Mouse (Mus musculus): ENCODE data around the gene Egfl8. TPM values are rescaled to one million over a fixed set of nuclear protein-coding genes. Genes with fewer than 3 reads are reported as not detected.

The Egfl8 gene
- polyA plus RNA-seq, 1 experiment from 2014 or later, result 0.66 TPM

DNA sequence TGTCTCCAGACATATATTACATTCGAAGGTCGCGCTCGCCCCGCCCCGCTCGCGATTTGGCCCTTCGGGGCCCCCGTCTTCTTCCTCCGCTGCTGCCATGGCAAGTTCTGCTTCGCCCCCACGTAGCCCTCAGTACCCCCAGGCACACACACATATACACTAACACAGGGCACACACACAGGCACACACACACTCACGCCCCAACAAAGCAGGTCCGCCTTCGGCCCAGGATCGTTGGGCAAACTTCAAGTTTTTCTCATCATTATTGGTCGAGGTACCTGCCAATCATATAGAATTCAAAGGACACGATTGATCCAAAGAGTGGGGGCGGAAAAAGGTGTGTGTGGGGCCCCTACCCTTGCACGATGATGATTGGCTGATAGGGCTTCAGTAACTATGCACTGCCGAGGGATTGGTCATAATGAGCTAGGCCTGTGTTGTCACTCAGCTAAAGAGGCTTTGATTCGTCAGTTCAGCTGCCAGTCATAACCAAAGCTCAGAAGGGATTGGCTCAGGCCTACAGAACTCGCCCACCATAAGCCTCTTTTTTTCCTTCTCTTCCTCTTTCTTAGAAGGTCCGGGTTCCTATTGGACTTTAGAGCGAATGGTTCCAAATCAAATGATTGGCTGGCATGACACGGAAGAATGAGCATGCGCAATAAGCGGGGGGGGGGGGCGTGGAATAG is 12.3 kb downstream of the Egfl8 start, which contains the start of gene Rnf5:
TSS of gene Rnf5 (minus strand) at position 316 of the 686 bp plus-strand sequence.
- Histone ChIP-seq H3K9ac (replicated peaks) (peak within 1 kb of the TSS; percentile 86), H3K27ac (ENCODE audit: low read depth) (peak within 1 kb of the TSS; percentile 96), H3K4me3 (ENCODE audit: low read depth, low read length) (peak within 1 kb of the TSS; percentile 77), H3K9me3 (ENCODE audit: low read length) (no peaks in the 10 kb centered on the region), H3K4me2 (ENCODE audit: low read depth, low read length) (peak within 1 kb of the TSS; percentile 97), H3K36me3 (replicated peaks; ENCODE audit: insufficient read depth, low read length) (peaks cover 15% of the 10 kb centered on the region), H3K4me1 (ENCODE audit: insufficient read depth) (peaks cover 52% of the 10 kb centered on the region), H3K27me3 (ENCODE audit: insufficient read depth, low read length) (no peaks in the 10 kb centered on the region)
- WGBS (ENCODE audit: insufficient replicate concordance), result under 1% methylated on average over 28 of the region's 30 CpGs
- ATAC-seq (peak; percentile 88), DNase-seq (peak; percentile 85)
- TF ChIP-seq CTCF (IDR thresholded peaks at IDR 0.05; ENCODE audit: low read depth), result no peak
- peak; percentile 89 for TF ChIP-seq EP300 (IDR thresholded peaks at IDR 0.05; ENCODE audit: low read depth)

DNA sequence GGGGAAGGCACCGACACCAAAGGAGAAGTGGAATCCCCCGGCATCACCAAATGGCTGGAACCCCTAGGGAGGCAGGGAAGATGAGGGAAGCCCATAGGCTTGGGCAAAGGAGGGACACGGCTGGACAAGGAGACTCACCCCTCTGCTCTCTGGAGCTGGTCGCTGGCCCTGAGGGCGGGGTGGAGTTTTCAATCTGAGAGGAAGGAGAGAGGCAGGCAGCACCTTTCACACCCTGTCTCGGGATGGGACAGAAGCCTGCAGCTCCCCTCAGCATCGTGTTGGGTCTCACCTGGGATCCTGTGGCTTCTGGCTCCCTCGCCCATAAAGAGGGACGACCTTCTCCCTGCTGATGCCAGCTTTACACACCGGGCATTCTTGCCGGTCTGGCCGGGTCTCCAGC is 14.0 kb downstream of the Egfl8 start:
- DNase-seq (no peak), ATAC-seq (no peak)
- Histone ChIP-seq H3K9me3 (ENCODE audit: low read length) (no peaks in the 10 kb centered on the region), H3K27me3 (ENCODE audit: insufficient read depth, low read length) (no peaks in the 10 kb centered on the region), H3K27ac (ENCODE audit: low read depth) (no peak overlapping the region), H3K4me3 (ENCODE audit: low read depth, low read length) (no peak overlapping the region), H3K36me3 (replicated peaks; ENCODE audit: insufficient read depth, low read length) (peaks cover 8% of the 10 kb centered on the region), H3K4me1 (ENCODE audit: insufficient read depth) (peaks cover 41% of the 10 kb centered on the region), H3K4me2 (ENCODE audit: low read depth, low read length) (no peak overlapping the region), H3K9ac (replicated peaks) (no peak overlapping the region)
- TF ChIP-seq CTCF (IDR thresholded peaks at IDR 0.05; ENCODE audit: low read depth) (no peak), EP300 (IDR thresholded peaks at IDR 0.05; ENCODE audit: low read depth) (no peak)
- WGBS (ENCODE audit: insufficient replicate concordance), result 93% methylated on average over 12 of the region's 12 CpGs

DNA sequence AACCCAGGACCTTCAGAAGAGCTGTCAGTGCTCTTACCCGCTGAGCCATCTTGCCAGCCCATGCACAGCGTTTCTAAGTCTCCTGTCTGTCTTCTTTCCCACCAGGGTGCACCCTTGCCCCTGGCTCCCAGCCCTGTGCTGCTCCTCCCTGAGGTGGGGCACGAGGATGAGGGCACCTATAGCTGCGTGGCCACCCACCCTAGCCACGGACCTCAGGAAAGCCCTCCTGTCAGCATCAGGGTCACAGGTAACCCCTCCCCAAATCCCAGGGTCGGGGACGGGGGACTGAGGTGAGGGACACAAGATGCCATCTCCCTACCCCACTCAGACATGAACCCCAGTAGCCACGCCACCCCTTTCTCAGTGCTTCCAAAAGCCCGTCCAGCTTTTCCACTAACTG is 15.9 kb downstream of the Egfl8 start:
- Histone ChIP-seq H3K4me2 (ENCODE audit: low read depth, low read length) (no peak overlapping the region), H3K9ac (replicated peaks) (no peak overlapping the region), H3K4me3 (ENCODE audit: low read depth, low read length) (no peak overlapping the region), H3K27ac (ENCODE audit: low read depth) (no peak overlapping the region), H3K36me3 (replicated peaks; ENCODE audit: insufficient read depth, low read length) (peaks cover 21% of the 10 kb centered on the region), H3K4me1 (ENCODE audit: insufficient read depth) (peaks cover 36% of the 10 kb centered on the region), H3K27me3 (ENCODE audit: insufficient read depth, low read length) (no peaks in the 10 kb centered on the region), H3K9me3 (ENCODE audit: low read length) (no peaks in the 10 kb centered on the region)
- DNase-seq, result no peak
- TF ChIP-seq CTCF (IDR thresholded peaks at IDR 0.05; ENCODE audit: low read depth) (no peak), EP300 (IDR thresholded peaks at IDR 0.05; ENCODE audit: low read depth) (no peak)
- WGBS (ENCODE audit: insufficient replicate concordance), result 82% methylated on average over 9 of the region's 9 CpGs
- ATAC-seq, result no peak

DNA sequence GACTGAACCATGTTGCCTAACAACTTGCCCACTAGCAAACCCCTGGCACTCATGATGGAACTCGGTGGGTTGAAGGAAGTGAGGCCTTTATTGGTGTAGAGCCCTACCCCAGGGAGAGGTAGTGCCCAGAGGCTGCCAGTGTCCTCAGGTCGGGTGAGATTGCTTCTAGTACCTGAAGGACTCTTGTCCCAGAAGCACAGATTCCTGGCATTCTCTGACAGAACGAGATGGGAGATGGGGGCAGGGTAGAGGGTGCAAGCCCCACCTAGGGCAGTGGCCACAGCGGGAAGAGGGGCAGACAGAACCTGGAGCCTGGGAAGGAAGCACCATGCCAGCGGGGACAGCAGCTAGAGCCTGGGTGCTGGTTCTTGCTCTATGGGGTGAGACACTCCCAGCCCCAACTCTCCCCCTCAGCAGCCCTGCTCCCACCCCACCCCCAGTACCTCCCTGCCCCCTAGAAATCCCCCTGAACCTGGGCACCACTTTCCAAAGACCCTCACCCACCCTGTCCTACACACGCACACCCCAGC is 18.1 kb downstream of the Egfl8 start, which contains the start of gene Ager:
TSS of gene Ager (plus strand) at position 297 of the 530 bp plus-strand sequence.
- no peak for ATAC-seq
- H3K27ac ChIP-seq (ENCODE audit: low read depth), result peak within 1 kb of the TSS; percentile 46
- DNase-seq, result no peak
- no peak within 1 kb of the TSS for H3K4me3 ChIP-seq (ENCODE audit: low read depth, low read length)
- peaks cover 40% of the 10 kb centered on the region for H3K4me1 ChIP-seq (ENCODE audit: insufficient read depth)
- H3K9ac ChIP-seq (replicated peaks), result no peak within 1 kb of the TSS
- TF ChIP-seq CTCF (IDR thresholded peaks at IDR 0.05; ENCODE audit: low read depth) (no peak), EP300 (IDR thresholded peaks at IDR 0.05; ENCODE audit: low read depth) (no peak)
- H3K27me3 ChIP-seq (ENCODE audit: insufficient read depth, low read length), result no peaks in the 10 kb centered on the region
- 17% methylated on average over 6 of the region's 6 CpGs for WGBS (ENCODE audit: insufficient replicate concordance)
- no peaks in the 10 kb centered on the region for H3K9me3 ChIP-seq (ENCODE audit: low read length)
- H3K36me3 ChIP-seq (replicated peaks; ENCODE audit: insufficient read depth, low read length), result peaks cover 30% of the 10 kb centered on the region
- no peak within 1 kb of the TSS for H3K4me2 ChIP-seq (ENCODE audit: low read depth, low read length)

DNA sequence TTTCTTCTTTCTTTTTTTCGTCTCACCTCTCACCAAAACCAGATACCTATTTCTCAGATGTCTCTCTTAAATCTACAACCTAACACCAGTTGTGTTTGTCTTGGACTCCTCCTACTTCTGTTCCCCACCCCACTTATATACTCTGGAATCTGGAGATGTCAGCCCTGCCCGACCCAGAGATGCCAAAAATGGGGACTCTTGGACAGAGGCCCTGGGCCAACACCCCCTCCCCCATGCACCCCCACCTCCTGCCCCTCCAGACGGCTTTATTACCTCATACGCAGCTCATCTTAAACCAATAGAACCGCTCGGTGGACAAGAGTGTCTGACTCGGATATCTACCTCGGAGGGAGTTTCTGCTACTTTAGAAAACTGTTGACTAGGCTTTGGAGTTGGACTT is 19.7 kb downstream of the Egfl8 start:
- WGBS (ENCODE audit: insufficient replicate concordance), result 75% methylated on average over 8 of the region's 8 CpGs
- no peak for ATAC-seq
- no peak for DNase-seq
- Histone ChIP-seq H3K9ac (replicated peaks) (no peak overlapping the region), H3K4me1 (ENCODE audit: insufficient read depth) (peaks cover 37% of the 10 kb centered on the region), H3K9me3 (ENCODE audit: low read length) (no peaks in the 10 kb centered on the region), H3K27me3 (ENCODE audit: insufficient read depth, low read length) (no peaks in the 10 kb centered on the region), H3K36me3 (replicated peaks; ENCODE audit: insufficient read depth, low read length) (peaks cover 30% of the 10 kb centered on the region), H3K27ac (ENCODE audit: low read depth) (peak overlapping the region; percentile 29; the same call in 1 of the 2 replicates), H3K4me2 (ENCODE audit: low read depth, low read length) (no peak overlapping the region), H3K4me3 (ENCODE audit: low read depth, low read length) (no peak overlapping the region)
- TF ChIP-seq EP300 (IDR thresholded peaks at IDR 0.05; ENCODE audit: low read depth), result no peak

DNA sequence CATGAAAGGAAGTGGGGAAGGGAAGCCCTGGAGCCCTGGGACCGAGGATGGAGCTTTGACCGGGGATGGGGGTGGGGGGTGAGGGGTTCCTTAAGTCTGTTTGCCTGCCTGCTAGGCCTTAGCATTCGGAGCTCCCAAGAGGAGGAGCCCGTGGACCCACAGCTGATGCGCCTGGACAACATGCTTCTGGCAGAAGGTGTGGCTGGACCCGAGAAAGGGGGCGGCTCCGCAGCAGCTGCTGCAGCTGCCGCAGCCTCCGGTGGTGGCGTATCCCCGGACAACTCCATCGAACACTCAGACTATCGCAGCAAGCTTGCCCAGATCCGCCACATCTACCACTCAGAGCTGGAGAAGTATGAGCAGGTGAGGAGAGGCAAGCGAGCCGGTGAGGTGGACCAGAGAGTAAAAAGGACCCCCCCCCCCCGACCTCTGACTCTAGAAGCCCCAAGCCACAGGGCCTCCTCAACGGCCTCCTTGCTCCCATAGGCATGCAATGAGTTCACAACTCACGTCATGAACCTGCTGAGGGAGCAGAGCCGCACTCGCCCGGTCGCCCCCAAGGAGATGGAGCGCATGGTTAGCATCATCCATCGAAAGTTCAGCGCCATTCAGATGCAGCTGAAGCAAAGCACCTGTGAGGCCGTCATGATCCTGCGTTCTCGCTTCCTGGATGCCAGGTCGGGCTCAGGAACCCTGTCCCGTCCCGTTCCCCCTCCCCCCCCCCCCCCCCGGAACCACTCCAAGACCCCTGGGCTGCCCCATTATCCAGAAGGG is 21.8 kb downstream of the Egfl8 start:
- H3K36me3 ChIP-seq (replicated peaks; ENCODE audit: insufficient read depth, low read length), result peaks cover 22% of the 10 kb centered on the region
- H3K9me3 ChIP-seq (ENCODE audit: low read length), result no peaks in the 10 kb centered on the region
- peak overlapping the region; percentile 69 for H3K4me3 ChIP-seq (ENCODE audit: low read depth, low read length)
- no peak for ATAC-seq
- peak overlapping the region; percentile 84; the same call in 1 of the 2 replicates for H3K27ac ChIP-seq (ENCODE audit: low read depth)
- TF ChIP-seq CTCF (IDR thresholded peaks at IDR 0.05; ENCODE audit: low read depth) (no peak), EP300 (IDR thresholded peaks at IDR 0.05; ENCODE audit: low read depth) (no peak)
- H3K4me2 ChIP-seq (ENCODE audit: low read depth, low read length), result peak overlapping the region; percentile 99
- 71% methylated on average over 31 of the region's 34 CpGs for WGBS (ENCODE audit: insufficient replicate concordance)
- H3K9ac ChIP-seq (replicated peaks), result peak overlapping the region; percentile 88
- H3K27me3 ChIP-seq (ENCODE audit: insufficient read depth, low read length), result no peaks in the 10 kb centered on the region
- DNase-seq, result no peak
- peaks cover 55% of the 10 kb centered on the region for H3K4me1 ChIP-seq (ENCODE audit: insufficient read depth)
